Mouse (Mus musculus) spleen, postnatal 14 days (tissue): Measurements from ENCODE around the gene Gpr21.
A peak's percentile ranks its signal among the peaks of the same experiment; 100 is the strongest.
"Not testable (repeated sequence)": the region's sequence is repeated elsewhere in the genome, so short reads cannot be mapped to it uniquely, and the experiment has no call there.

Experiments
- DNase-seq, 2 experiments: peaks; one replicate each; pipeline ENCODE4 v3.0.0; 2021 to 2022; ENCODE audit warnings: low spot score in 2 of 2

Gpr21 gene

GRCm38 (mm10) chr2:37516030-37516710 lies at the start of gene Gpr21:
TSS of gene Gpr21 (plus strand) at chr2:37516332.
- DNase-seq, result no peak

GRCm38 (mm10) chr2:37479559-37479958 lies 36.6 kb upstream of the Gpr21 start:
- no peak for DNase-seq

- DNase-seq, result no peak
These were observed 36.1 kb upstream of the Gpr21 start for GRCm38 (mm10) chr2:37480039-37480438.

- DNase-seq, result no peak
These were observed 32.0 kb upstream of the Gpr21 start for GRCm38 (mm10) chr2:37484165-37484564.

GRCm38 (mm10) chr2:37485370-37485769 lies 30.8 kb upstream of the Gpr21 start:
- DNase-seq, result peak in 1 of 2 experiments; percentile 24

- no peak for DNase-seq
These were observed 29.7 kb upstream of the Gpr21 start for GRCm38 (mm10) chr2:37486408-37486807.

- DNase-seq, result no peak
These were observed 27.2 kb upstream of the Gpr21 start for GRCm38 (mm10) chr2:37488956-37489355.

GRCm38 (mm10) chr2:37497321-37497720 lies 18.8 kb upstream of the Gpr21 start:
- DNase-seq, result no peak

GRCm38 (mm10) chr2:37505856-37506255 lies 10.3 kb upstream of the Gpr21 start:
- not testable (repeated sequence) for DNase-seq

GRCm38 (mm10) chr2:37511134-37511901 lies 4.8 kb upstream of the Gpr21 start:
- DNase-seq, result no peak

- DNase-seq, result no peak
These were observed 860 bp downstream of the Gpr21 start for GRCm38 (mm10) chr2:37516922-37517462.

- no peak for DNase-seq
These were observed 2.6 kb downstream of the Gpr21 start for GRCm38 (mm10) chr2:37518561-37519285.

- no peak for DNase-seq
These were observed 3.1 kb downstream of the Gpr21 start for GRCm38 (mm10) chr2:37519286-37519640.

- DNase-seq, result no peak
These were observed 11.5 kb downstream of the Gpr21 start for GRCm38 (mm10) chr2:37527587-37527986.

- no peak for DNase-seq
These were observed 13.3 kb downstream of the Gpr21 start for GRCm38 (mm10) chr2:37529397-37529796.

GRCm38 (mm10) chr2:37530766-37531165 lies 14.6 kb downstream of the Gpr21 start:
- DNase-seq, result no peak

- no peak for DNase-seq
These were observed 15.5 kb downstream of the Gpr21 start for GRCm38 (mm10) chr2:37531639-37532038.

- no peak for DNase-seq
These were observed 33.3 kb downstream of the Gpr21 start for GRCm38 (mm10) chr2:37549346-37550012.

- no peak for DNase-seq
These were observed 40.2 kb downstream of the Gpr21 start for GRCm38 (mm10) chr2:37556366-37556765.

- DNase-seq, result no peak
These were observed 49.4 kb downstream of the Gpr21 start for GRCm38 (mm10) chr2:37565579-37565978.

- no peak for DNase-seq
These were observed 49.9 kb downstream of the Gpr21 start for GRCm38 (mm10) chr2:37566035-37566434.

GRCm38 (mm10) chr2:37569888-37570287 lies 53.8 kb downstream of the Gpr21 start:
- no peak for DNase-seq
